ENCODE assay signal across 9 mouse cellular contexts in genomic region chr3:122120217-122120616, GRCm38 (mm10).
DNase-seq lines count a peak whose midpoint lies in the region; ATAC-seq lines count a peak whose summit lies in the region.
"Had no signal": no experiment of that assay in that cellular context is flagged by ENCODE, and none has a peak within 500 bp of the region (broad histone marks: within the 10 kb centered on the region; RNA-seq: fewer than 3 reads in every experiment).

No protein-coding gene starts in this region.

- 71% methylated on average over 7 of the region's 7 CpGs for WGBS in heart, embryonic 16.5 days
- WGBS in limb, embryonic 12.5 days: 69% methylated on average over 7 of the region's 7 CpGs

- H3K9ac ChIP-seq in heart, embryonic 16.5 days (ENCODE audit: low read length): no peak overlapping the region
- H3K9ac ChIP-seq in limb, embryonic 12.5 days (replicated peaks): no peak overlapping the region
- H3K9ac ChIP-seq: hindbrain, embryonic 12.5 days had no signal

- no peak; the same call in 1 of the 2 replicates for ATAC-seq in heart, embryonic 16.5 days (replicated peaks; ENCODE audit: extremely low read depth, insufficient read depth, low FRiP score)
- no peak for ATAC-seq in limb, embryonic 12.5 days (ENCODE audit: insufficient number of reproducible peaks, insufficient read depth, low FRiP score, low TSS enrichment, low read depth)

- peaks cover 10% of the 10 kb centered on the region for H3K4me1 ChIP-seq in heart, embryonic 16.5 days (ENCODE audit: control insufficient read depth, insufficient read depth, low read length)
- H3K4me1 ChIP-seq in limb, embryonic 12.5 days (replicated peaks): peaks cover 16% of the 10 kb centered on the region

- H3K27ac ChIP-seq in heart, embryonic 16.5 days (ENCODE audit: low read length): peak overlapping the region; percentile 79
- peak overlapping the region; percentile 5; the same call in 1 of the 2 replicates for H3K27ac ChIP-seq in limb, embryonic 12.5 days
- H3K27ac ChIP-seq: hindbrain, embryonic 12.5 days had no signal

- H3K9me3 ChIP-seq in heart, embryonic 16.5 days (replicated peaks; ENCODE audit: control insufficient read depth, low read length): no peaks in the 10 kb centered on the region
- no peaks in the 10 kb centered on the region for H3K9me3 ChIP-seq in limb, embryonic 12.5 days
- H3K9me3 ChIP-seq: hindbrain, embryonic 12.5 days had no signal

- H3K4me3 ChIP-seq in heart, embryonic 16.5 days (ENCODE audit: low read length): no peak overlapping the region
- H3K4me3 ChIP-seq in limb, embryonic 12.5 days (replicated peaks): no peak overlapping the region
- H3K4me3 ChIP-seq: hindbrain, embryonic 12.5 days had no signal

- H3K4me2 ChIP-seq in heart, embryonic 16.5 days (ENCODE audit: low read depth, low read length): no peak overlapping the region
- H3K4me2 ChIP-seq in limb, embryonic 12.5 days: no peak overlapping the region
- H3K4me2 ChIP-seq: hindbrain, embryonic 12.5 days had no signal

- DNase-seq in adrenal gland, adult 8-10 months: peak; percentile 48
- no peak for DNase-seq in adrenal gland, postnatal 25 days
- DNase-seq in ZHBTc4 (ENCODE audit: low read depth, low spot score) (peak; percentile 48), MN1 (ENCODE audit: low spot score) (no peak)
- DNase-seq in right cerebral cortex, adult 2 months (ENCODE audit: low spot score in 2 of 2): no peak
- no peak for DNase-seq in ovary, postnatal 14 days (ENCODE audit: low spot score)

- no peaks in the 10 kb centered on the region for H3K27me3 ChIP-seq in heart, embryonic 16.5 days (ENCODE audit: control insufficient read depth, insufficient read depth, low read length)
- H3K27me3 ChIP-seq in limb, embryonic 12.5 days: no peaks in the 10 kb centered on the region
- H3K27me3 ChIP-seq: hindbrain, embryonic 12.5 days had no signal

- H3K36me3 ChIP-seq in heart, embryonic 16.5 days (ENCODE audit: control insufficient read depth, insufficient read depth): no peaks in the 10 kb centered on the region
- no peaks in the 10 kb centered on the region for H3K36me3 ChIP-seq in limb, embryonic 12.5 days
- H3K36me3 ChIP-seq: hindbrain, embryonic 12.5 days had no signal

Comparison
In these comparisons a context has a peak if more than half of its experiments do, and no peak if none do; other contexts are left out.
1. DNase-seq: peak in adrenal gland, adult 8-10 months (single experiment) and ZHBTc4 (single experiment); none in adrenal gland, postnatal 25 days (single experiment), right cerebral cortex, adult 2 months (0 of 2), ovary, postnatal 14 days (single experiment) and MN1 (single experiment).